Mouse (Mus musculus) intestine, postnatal 0 days (tissue): ENCODE measurements around the gene Celf6. TPM values are rescaled to one million over a fixed set of nuclear protein-coding genes. Genes with fewer than 3 reads are reported as not detected.

Experiments
- ATAC-seq: fragments of 200-750 bp; cut with Nextera tagmentation; 2 replicates; pipeline ENCODE4 v1.8.0; 2017; ENCODE audit warnings: mild to moderate bottlenecking, moderate TSS enrichment, moderate library complexity
- H3K27ac ChIP-seq: fragments of 300-500 bp; sonication (generic); 2 replicates; pipeline ENCODE4 v1.5.1; 2014; ENCODE audit warnings: mild to moderate bottlenecking, low read depth, low read length, moderate library complexity
- H3K27me3 ChIP-seq: fragments of 300-500 bp; sonication (generic); replicated peaks from 2 replicates; pipeline ENCODE4 v1.6.1; 2014; ENCODE audit warnings: low read length, mixed read lengths; ENCODE audit not compliant: control insufficient read depth, insufficient read depth
- H3K36me3 ChIP-seq: fragments of 300-500 bp; sonication (generic); 2 replicates; pipeline ENCODE4 v1.6.1; 2014; ENCODE audit warnings: mild to moderate bottlenecking, moderate library complexity; ENCODE audit not compliant: control insufficient read depth, insufficient read depth
- H3K4me1 ChIP-seq: fragments of 300-500 bp; sonication (generic); replicated peaks from 2 replicates; pipeline ENCODE4 v1.6.1; 2014; ENCODE audit warnings: antibody characterized with exemption, low read length, mixed read lengths; ENCODE audit not compliant: control insufficient read depth, insufficient read depth
- H3K4me2 ChIP-seq: fragments of 300-500 bp; sonication (generic); replicated peaks from 2 replicates; pipeline ENCODE4 v1.6.1; 2014; ENCODE audit warnings: low read depth, mild to moderate bottlenecking, moderate library complexity
- H3K4me3 ChIP-seq: fragments of 300-500 bp; sonication (generic); 2 replicates; pipeline ENCODE4 v1.5.1; 2014; ENCODE audit warnings: low read depth, low read length
- H3K9ac ChIP-seq: fragments of 300-500 bp; sonication (generic); 2 replicates; pipeline ENCODE4 v1.6.1; 2014; ENCODE audit warnings: mild to moderate bottlenecking, low read depth, low read length
- H3K9me3 ChIP-seq: fragments of 300-500 bp; sonication (generic); 2 replicates; pipeline ENCODE4 v1.6.1; 2016; ENCODE audit warnings: mixed run types; ENCODE audit not compliant: control insufficient read depth
- CTCF ChIP-seq: sonication (generic); IDR thresholded peaks from 2 replicates; pipeline ENCODE4 v1.5.1; 2016; ENCODE audit warnings: low read depth, mild to moderate bottlenecking, control low read depth, antibody characterized with exemption, moderate library complexity
- WGBS: fragments of 180-500 bp; shearing (Covaris S2); extraction: QIAGEN DNeasy Blood & Tissue Kit; methylation state at CpG from one replicate; pipeline ENCODE4 v1.1.7; 2014; 5-methylcytosine and 5-hydroxymethylcytosine counted together
- polyA plus RNA-seq: library from polyadenylated mRNA; unstranded; fragments of >200 nt; fragmentation: Nextera tagmentation; extraction: Ambion mirVana; gene quantifications from 2 replicates; pipeline ENCODE4 v1.2.1, GENCODE M21; 2015

The Celf6 gene
- polyA plus RNA-seq, 1 experiment from 2014 or later, result 2.2 TPM

GRCm38 (mm10) chr9:59550077-59550476 lies 27.6 kb upstream of the Celf6 start:
- no peak overlapping the region for H3K27ac ChIP-seq
- no peak overlapping the region for H3K9ac ChIP-seq
- WGBS, result 85% methylated on average over 4 of the region's 4 CpGs
- H3K4me2 ChIP-seq, result no peak overlapping the region
- TF ChIP-seq CTCF, result no peak
- no peaks in the 10 kb centered on the region for H3K9me3 ChIP-seq
- no peaks in the 10 kb centered on the region for H3K27me3 ChIP-seq
- H3K4me3 ChIP-seq, result no peak overlapping the region
- H3K36me3 ChIP-seq, result peaks cover 6% of the 10 kb centered on the region; the same call in 1 of the 2 replicates
- no peak for ATAC-seq
- H3K4me1 ChIP-seq, result no peaks in the 10 kb centered on the region

- H3K27me3 ChIP-seq, result no peaks in the 10 kb centered on the region
- WGBS, result 75% methylated on average over 5 of the region's 5 CpGs
- no peak for TF ChIP-seq CTCF
- no peak overlapping the region for H3K4me3 ChIP-seq
- H3K27ac ChIP-seq, result no peak overlapping the region
- H3K9me3 ChIP-seq, result no peaks in the 10 kb centered on the region
- no peak for ATAC-seq
- peaks cover 11% of the 10 kb centered on the region for H3K36me3 ChIP-seq
- no peak overlapping the region for H3K9ac ChIP-seq
- H3K4me1 ChIP-seq, result no peaks in the 10 kb centered on the region
- H3K4me2 ChIP-seq, result no peak overlapping the region
Measured at GRCm38 (mm10) chr9:59551017-59551416, 26.7 kb upstream of the Celf6 start.

- no peak overlapping the region for H3K27ac ChIP-seq
- H3K4me1 ChIP-seq, result no peaks in the 10 kb centered on the region
- 68% methylated on average over 3 of the region's 3 CpGs for WGBS
- H3K9me3 ChIP-seq, result no peaks in the 10 kb centered on the region
- peaks cover 15% of the 10 kb centered on the region for H3K36me3 ChIP-seq
- no peak overlapping the region for H3K4me2 ChIP-seq
- no peak overlapping the region for H3K9ac ChIP-seq
- TF ChIP-seq CTCF, result no peak
- no peak overlapping the region for H3K4me3 ChIP-seq
- ATAC-seq, result no peak
- H3K27me3 ChIP-seq, result no peaks in the 10 kb centered on the region
Measured at GRCm38 (mm10) chr9:59551620-59552031, 26.1 kb upstream of the Celf6 start.

- no peaks in the 10 kb centered on the region for H3K27me3 ChIP-seq
Measured at GRCm38 (mm10) chr9:59552610-59553009, 25.1 kb upstream of the Celf6 start.

GRCm38 (mm10) chr9:59553719-59554118 lies 24.0 kb upstream of the Celf6 start:
- H3K27me3 ChIP-seq, result no peaks in the 10 kb centered on the region
- no peak overlapping the region for H3K4me3 ChIP-seq
- 73% methylated on average over 4 of the region's 4 CpGs for WGBS
- no peak for TF ChIP-seq CTCF
- no peak overlapping the region for H3K9ac ChIP-seq
- peaks cover 34% of the 10 kb centered on the region for H3K36me3 ChIP-seq
- no peak overlapping the region for H3K4me2 ChIP-seq
- no peaks in the 10 kb centered on the region for H3K4me1 ChIP-seq
- H3K9me3 ChIP-seq, result no peaks in the 10 kb centered on the region
- no peak overlapping the region for H3K27ac ChIP-seq
- no peak for ATAC-seq

More at GRCm38 (mm10) chr9:59552610-59553009, 25.1 kb upstream of the Celf6 start:
- no peaks in the 10 kb centered on the region for H3K9me3 ChIP-seq
- TF ChIP-seq CTCF, result no peak
- H3K27ac ChIP-seq, result no peak overlapping the region
- no peaks in the 10 kb centered on the region for H3K4me1 ChIP-seq
- ATAC-seq, result no peak
- no peak overlapping the region for H3K4me2 ChIP-seq
- no peak overlapping the region for H3K9ac ChIP-seq
- 88% methylated on average over 5 of the region's 5 CpGs for WGBS
- H3K4me3 ChIP-seq, result no peak overlapping the region
- peaks cover 25% of the 10 kb centered on the region for H3K36me3 ChIP-seq

- Histone ChIP-seq H3K4me1 (no peaks in the 10 kb centered on the region), H3K36me3 (peaks cover 47% of the 10 kb centered on the region), H3K4me2 (no peak overlapping the region), H3K9me3 (no peaks in the 10 kb centered on the region), H3K9ac (no peak overlapping the region), H3K27me3 (no peaks in the 10 kb centered on the region), H3K27ac (no peak overlapping the region), H3K4me3 (no peak overlapping the region)
- TF ChIP-seq CTCF, result peak; percentile 95
- WGBS, result 29% methylated on average over 4 of the region's 4 CpGs
- ATAC-seq, result no peak
Measured at GRCm38 (mm10) chr9:59565600-59565999, 12.1 kb upstream of the Celf6 start.

- peak; percentile 91 for TF ChIP-seq CTCF
- H3K27me3 ChIP-seq, result no peaks in the 10 kb centered on the region
- H3K27ac ChIP-seq, result no peak overlapping the region
- peak; percentile 73 for ATAC-seq
- no peak overlapping the region for H3K4me3 ChIP-seq
- peaks cover 32% of the 10 kb centered on the region for H3K36me3 ChIP-seq
- H3K9ac ChIP-seq, result no peak overlapping the region
- H3K4me2 ChIP-seq, result no peak overlapping the region
- no peaks in the 10 kb centered on the region for H3K4me1 ChIP-seq
- no peaks in the 10 kb centered on the region for H3K9me3 ChIP-seq
- WGBS, result 22% methylated on average over 6 of the region's 6 CpGs
Measured at GRCm38 (mm10) chr9:59567111-59567510, 10.6 kb upstream of the Celf6 start.
